Mouse (Mus musculus) liver, adult 2 months (tissue): ENCODE measurements around the gene Hcrtr1.

Experiments used
- CTCF ChIP-seq: fragments of 200-500 bp; IDR thresholded peaks from 2 replicates; pipeline ENCODE4 v1.5.1; 2011; ENCODE audit warnings: low read depth, low read length, control low read depth
- POLR2A ChIP-seq: fragments of 200-500 bp; IDR thresholded peaks from 2 replicates; pipeline ENCODE4 v1.6.1; 2011; ENCODE audit warnings: low read length, control low read depth; ENCODE audit not compliant: insufficient read depth; ENCODE audit errors: extremely low read depth

DNA sequence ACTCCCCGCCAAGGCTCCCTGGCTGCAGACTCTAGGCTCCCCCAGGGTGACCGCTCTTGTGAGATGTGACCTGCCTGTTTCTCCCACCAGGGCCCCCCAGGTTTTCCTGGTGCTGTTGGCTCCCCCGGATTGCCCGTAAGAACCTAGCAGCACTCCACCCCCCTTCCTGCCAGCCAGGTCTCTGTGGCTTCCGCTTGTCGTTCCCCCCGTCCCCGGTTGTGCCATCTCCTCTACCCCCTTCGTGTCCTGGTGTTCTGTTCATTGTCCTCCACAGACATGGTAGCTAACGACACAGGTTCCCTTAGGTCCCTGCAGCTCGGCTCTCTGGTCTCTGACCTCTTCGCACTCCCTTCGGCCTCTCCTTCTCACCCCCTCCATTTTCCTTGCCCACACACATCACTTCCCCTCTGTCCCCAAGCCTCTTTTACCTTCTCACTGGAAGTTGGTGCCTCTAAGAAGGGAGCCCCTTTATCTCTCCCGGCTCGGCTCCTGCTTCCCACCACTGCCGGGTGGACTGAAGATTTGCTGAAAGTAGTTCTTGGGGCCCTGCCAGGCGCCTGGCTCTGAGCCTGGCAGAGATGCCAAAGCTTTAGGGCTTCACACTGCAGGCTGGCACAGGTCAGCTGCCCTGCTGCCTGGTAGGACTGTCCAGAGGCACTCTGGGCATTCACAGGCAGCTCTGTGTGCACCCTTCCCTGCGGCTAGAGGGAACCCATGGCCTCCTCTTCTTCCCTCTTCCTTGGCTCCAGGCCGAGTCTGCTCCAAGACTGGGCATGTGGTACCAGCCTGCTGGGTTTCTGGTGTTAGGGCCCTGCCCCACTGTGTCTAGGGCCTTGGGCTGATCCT is 57.6 kb downstream of the Hcrtr1 start:
- TF ChIP-seq CTCF (no peak), POLR2A (no peak)
